Mouse (Mus musculus): ENCODE measurements around the gene Cst9.

Cst9 gene

GRCm38 (mm10) chr2:148877016-148877770 is 42.2 kb downstream of the Cst9 start:
- DNase-seq (ENCODE audit: low spot score): no peak

DNA sequence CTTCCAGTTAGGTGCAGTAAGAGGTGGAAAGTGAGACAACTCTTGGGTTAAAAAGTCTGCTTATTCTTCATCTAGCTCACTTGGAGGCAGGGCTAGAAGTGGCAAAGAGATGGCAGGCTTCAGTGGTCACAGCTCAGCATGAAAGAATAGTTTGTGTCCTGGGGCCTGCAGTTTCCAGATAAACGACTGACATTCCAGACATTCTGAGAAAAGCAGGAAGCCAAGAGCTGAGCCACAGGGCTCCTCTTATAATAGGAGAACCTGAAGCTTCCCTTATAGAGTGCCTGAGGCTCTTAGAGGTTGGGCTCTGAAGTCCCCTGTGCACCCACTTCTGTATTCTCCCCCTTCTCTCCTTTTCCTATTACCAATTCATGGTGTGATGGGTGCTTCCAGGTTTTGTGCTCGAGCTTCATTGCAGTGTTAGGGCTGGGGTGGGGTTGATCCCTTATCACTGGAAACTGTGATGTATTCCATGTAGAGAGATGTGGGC is 43.7 kb downstream of the Cst9 start:
- no peak for DNase-seq (ENCODE audit: low spot score)

GRCm38 (mm10) chr2:148879199-148879598 is 44.3 kb downstream of the Cst9 start:
- no peak for DNase-seq (ENCODE audit: low spot score)

GRCm38 (mm10) chr2:148884738-148885137 is 49.8 kb downstream of the Cst9 start:
- no peak for DNase-seq (ENCODE audit: low spot score)

Data from urinary bladder, postnatal 10 days (tissue).